Mouse (Mus musculus) left cerebral cortex, adult 8-10 months (tissue): ENCODE measurements around the gene Art3. TPM values are rescaled to one million over a fixed set of nuclear protein-coding genes. Genes with fewer than 3 reads are reported as not detected.
A peak's percentile ranks its signal among the peaks of the same experiment; 100 is the strongest.

Source experiments
- DNase-seq, 2 experiments: peaks; one replicate each; pipeline ENCODE4 v3.0.0; 2022; ENCODE audit warnings: low spot score in 2 of 2
- total RNA-seq, 4 experiments: library from RNA; stranded (reverse); gene quantifications; 2 replicates each; pipeline ENCODE4 v1.2.4; 2022

Gene Art3
- total RNA-seq, 4 experiments from 2014 or later, result 5.0 to 8.0 (median 6.7) TPM

- no peak for DNase-seq
Observed at GRCm38 (mm10) chr5:92376795-92377405, 45.3 kb downstream of the Art3 start.

GRCm38 (mm10) chr5:92381550-92382348 lies 50.1 kb downstream of the Art3 start:
- peak; percentile 28 to 40 for DNase-seq

GRCm38 (mm10) chr5:92382349-92382679 lies 50.7 kb downstream of the Art3 start:
- no peak for DNase-seq

GRCm38 (mm10) chr5:92383747-92384146 lies 52.1 kb downstream of the Art3 start:
- no peak for DNase-seq

- DNase-seq, result no peak
Observed at GRCm38 (mm10) chr5:92384855-92385254, 53.2 kb downstream of the Art3 start.

GRCm38 (mm10) chr5:92386102-92386501 lies 54.5 kb downstream of the Art3 start:
- DNase-seq, result no peak

- DNase-seq, result no peak
Observed at GRCm38 (mm10) chr5:92386643-92387042, 55.0 kb downstream of the Art3 start.

GRCm38 (mm10) chr5:92387433-92387832 lies 55.8 kb downstream of the Art3 start:
- no peak for DNase-seq

GRCm38 (mm10) chr5:92389977-92390376 lies 58.4 kb downstream of the Art3 start:
- DNase-seq, result no peak

- no peak for DNase-seq
Observed at GRCm38 (mm10) chr5:92390615-92391014, 59.0 kb downstream of the Art3 start.

GRCm38 (mm10) chr5:92392542-92392941 lies 60.9 kb downstream of the Art3 start:
- DNase-seq, result no peak

- DNase-seq, result no peak
Observed at GRCm38 (mm10) chr5:92393863-92394262, 62.2 kb downstream of the Art3 start.

GRCm38 (mm10) chr5:92395764-92396163 lies 64.1 kb downstream of the Art3 start:
- DNase-seq, result no peak

- DNase-seq, result no peak
Observed at GRCm38 (mm10) chr5:92396476-92396875, 64.8 kb downstream of the Art3 start.

GRCm38 (mm10) chr5:92398153-92398552 lies 66.5 kb downstream of the Art3 start:
- no peak for DNase-seq

- no peak for DNase-seq
Observed at GRCm38 (mm10) chr5:92402816-92403215, 71.2 kb downstream of the Art3 start.

- no peak for DNase-seq
Observed at GRCm38 (mm10) chr5:92403562-92404399, 72.2 kb downstream of the Art3 start.

- DNase-seq, result no peak
Observed at GRCm38 (mm10) chr5:92404400-92404678, 72.7 kb downstream of the Art3 start.

- DNase-seq, result no peak
Observed at GRCm38 (mm10) chr5:92409361-92410155, 77.9 kb downstream of the Art3 start.

GRCm38 (mm10) chr5:92410486-92410885 lies 78.9 kb downstream of the Art3 start:
- DNase-seq, result no peak

- DNase-seq, result no peak
Observed at GRCm38 (mm10) chr5:92411461-92412140, 80.0 kb downstream of the Art3 start.
